Mouse (Mus musculus): ENCODE results near the gene Ugt1a8. TPM values are rescaled to one million over a fixed set of nuclear protein-coding genes. Genes with fewer than 3 reads are reported as not detected.

The Ugt1a8 gene
- polyA plus RNA-seq, 1 experiment from 2014 or later: not detected

DNA sequence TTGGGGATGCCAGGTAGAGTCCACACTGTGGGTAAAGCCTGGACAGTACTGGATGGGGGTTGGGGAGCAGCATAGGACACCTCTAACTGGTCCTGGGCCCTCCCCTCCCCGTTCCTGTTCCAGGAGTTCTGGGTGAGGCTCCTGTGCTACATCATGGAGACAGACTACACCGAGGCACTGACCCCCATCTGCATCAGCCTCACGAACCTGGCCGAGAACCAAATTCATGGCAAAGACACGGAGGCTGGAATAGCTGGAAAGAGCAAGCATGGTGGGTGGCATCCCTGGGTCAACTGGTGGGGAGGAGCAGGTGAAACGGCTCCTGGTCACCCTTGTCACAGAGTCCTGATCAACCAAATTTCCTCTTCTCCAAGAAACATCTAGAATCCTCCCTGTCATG lies 151.2 kb downstream of the Ugt1a8 start:
- no peak overlapping the region for H3K27ac ChIP-seq
- no peaks in the 10 kb centered on the region for H3K36me3 ChIP-seq
- no peak overlapping the region for H3K4me2 ChIP-seq (replicated peaks)
- peak; percentile 15; the same call in 1 of the 2 replicates for ATAC-seq (ENCODE audit: low FRiP score)
- 80% methylated on average over 6 of the region's 6 CpGs for WGBS
- H3K9me3 ChIP-seq (replicated peaks): peaks cover 93% of the 10 kb centered on the region
- H3K9ac ChIP-seq: no peak overlapping the region
- H3K27me3 ChIP-seq: no peaks in the 10 kb centered on the region
- no peak overlapping the region for H3K4me3 ChIP-seq
- no peaks in the 10 kb centered on the region for H3K4me1 ChIP-seq

DNA sequence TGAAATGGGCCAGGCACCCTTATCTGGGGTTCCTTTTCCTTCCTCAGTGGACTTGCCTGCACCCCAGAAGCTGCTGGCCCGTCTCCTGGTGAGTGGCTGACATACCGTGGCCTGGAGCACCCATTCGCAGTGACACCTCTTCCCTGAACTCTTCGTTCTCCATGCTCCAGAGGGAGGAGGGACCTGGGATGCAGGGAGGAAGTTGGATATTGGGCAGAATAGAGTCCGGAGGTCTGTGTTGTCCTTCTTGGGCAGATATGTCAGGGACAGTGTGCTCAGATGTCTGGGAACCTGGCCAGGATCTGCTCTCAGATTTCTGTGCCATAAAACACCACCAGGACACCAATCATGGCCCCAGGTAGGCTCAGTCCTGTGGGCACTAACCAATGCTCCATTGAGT lies 152.5 kb downstream of the Ugt1a8 start:
- no peaks in the 10 kb centered on the region for H3K4me1 ChIP-seq
- no peaks in the 10 kb centered on the region for H3K36me3 ChIP-seq
- H3K4me3 ChIP-seq: no peak overlapping the region
- peaks cover 92% of the 10 kb centered on the region for H3K9me3 ChIP-seq (replicated peaks)
- H3K27me3 ChIP-seq: no peaks in the 10 kb centered on the region
- no peak overlapping the region for H3K4me2 ChIP-seq (replicated peaks)
- no peak overlapping the region for H3K27ac ChIP-seq
- no peak overlapping the region for H3K9ac ChIP-seq
- ATAC-seq (ENCODE audit: low FRiP score): no peak
- 74% methylated on average over 5 of the region's 5 CpGs for WGBS

GRCm38 (mm10) chr1:88240579-88240978 lies 153.0 kb downstream of the Ugt1a8 start:
- H3K27ac ChIP-seq: no peak overlapping the region
- peak; percentile 13 for ATAC-seq (ENCODE audit: low FRiP score)
- no peak overlapping the region for H3K4me2 ChIP-seq (replicated peaks)
- peaks cover 92% of the 10 kb centered on the region for H3K9me3 ChIP-seq (replicated peaks)
- H3K4me1 ChIP-seq: no peaks in the 10 kb centered on the region
- no peaks in the 10 kb centered on the region for H3K36me3 ChIP-seq
- no peak overlapping the region for H3K4me3 ChIP-seq
- 76% methylated on average over 4 of the region's 4 CpGs for WGBS
- H3K9ac ChIP-seq: no peak overlapping the region
- no peaks in the 10 kb centered on the region for H3K27me3 ChIP-seq

- Histone ChIP-seq H3K4me1 (no peaks in the 10 kb centered on the region), H3K27me3 (no peaks in the 10 kb centered on the region), H3K36me3 (no peaks in the 10 kb centered on the region), H3K9me3 (replicated peaks) (peaks cover 94% of the 10 kb centered on the region), H3K4me2 (replicated peaks) (no peak overlapping the region), H3K27ac (no peak overlapping the region), H3K9ac (no peak overlapping the region), H3K4me3 (no peak overlapping the region)
- 67% methylated on average over 5 of the region's 5 CpGs for WGBS
- ATAC-seq (ENCODE audit: low FRiP score): no peak
These were observed 156.2 kb downstream of the Ugt1a8 start for GRCm38 (mm10) chr1:88243861-88244260.

- Histone ChIP-seq H3K36me3 (no peaks in the 10 kb centered on the region), H3K27ac (no peak overlapping the region), H3K4me3 (no peak overlapping the region), H3K27me3 (no peaks in the 10 kb centered on the region), H3K9me3 (replicated peaks) (peaks cover 94% of the 10 kb centered on the region), H3K4me1 (no peaks in the 10 kb centered on the region), H3K9ac (no peak overlapping the region), H3K4me2 (replicated peaks) (no peak overlapping the region)
- no peak for ATAC-seq (ENCODE audit: low FRiP score)
- 78% methylated on average over 6 of the region's 6 CpGs for WGBS
These were observed 158.3 kb downstream of the Ugt1a8 start for GRCm38 (mm10) chr1:88245881-88246280.

DNA sequence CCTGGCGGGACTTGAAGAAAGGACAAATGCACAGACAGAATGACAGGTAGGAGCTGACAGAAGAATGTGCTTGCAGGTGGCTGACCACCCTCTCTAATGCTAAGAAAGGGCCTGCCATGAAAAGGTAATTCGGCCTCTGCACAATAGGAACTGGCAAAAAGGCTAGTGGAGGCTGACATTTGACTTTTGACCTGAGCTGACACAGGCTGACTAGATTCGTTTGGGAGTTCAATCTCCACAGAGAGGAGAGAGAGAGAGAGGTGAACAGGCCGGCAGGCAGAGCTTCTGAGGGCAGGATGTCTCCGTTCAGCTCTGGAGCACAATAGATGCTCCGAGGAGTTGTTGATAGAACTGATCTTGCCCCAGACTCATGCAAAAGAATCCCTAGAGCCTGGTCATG lies 158.8 kb downstream of the Ugt1a8 start:
- Histone ChIP-seq H3K27ac (no peak overlapping the region), H3K9ac (no peak overlapping the region), H3K4me3 (no peak overlapping the region), H3K36me3 (no peaks in the 10 kb centered on the region), H3K9me3 (replicated peaks) (peaks cover 94% of the 10 kb centered on the region), H3K27me3 (no peaks in the 10 kb centered on the region), H3K4me1 (no peaks in the 10 kb centered on the region), H3K4me2 (replicated peaks) (no peak overlapping the region)
- WGBS: 44% methylated on average over 6 of the region's 6 CpGs
- ATAC-seq (ENCODE audit: low FRiP score): no peak

DNA sequence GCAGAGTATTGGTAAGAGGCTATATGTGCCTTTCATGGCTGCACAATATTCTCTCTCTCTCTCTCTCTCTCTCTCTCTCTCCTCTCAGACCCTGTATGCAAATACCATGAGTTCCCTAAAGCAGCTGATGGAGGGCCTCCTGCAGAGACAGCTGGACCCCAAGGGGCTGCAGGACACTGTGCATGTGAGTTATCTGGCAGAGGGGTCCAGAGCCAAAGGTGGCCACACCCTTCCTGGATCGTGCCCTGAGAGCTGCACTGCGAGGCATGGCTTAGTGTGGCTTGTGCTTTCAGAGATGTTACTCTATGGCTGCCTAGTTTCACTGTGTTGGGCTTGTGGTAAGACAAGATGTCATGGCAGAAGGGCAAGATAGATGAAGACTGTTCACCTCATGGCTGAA lies 160.0 kb downstream of the Ugt1a8 start:
- Histone ChIP-seq H3K4me1 (no peaks in the 10 kb centered on the region), H3K36me3 (no peaks in the 10 kb centered on the region), H3K27me3 (no peaks in the 10 kb centered on the region), H3K4me2 (replicated peaks) (no peak overlapping the region), H3K9ac (no peak overlapping the region), H3K4me3 (no peak overlapping the region), H3K9me3 (replicated peaks) (peaks cover 93% of the 10 kb centered on the region), H3K27ac (no peak overlapping the region)
- 48% methylated on average over 2 of the region's 2 CpGs for WGBS
- no peak for ATAC-seq (ENCODE audit: low FRiP score)

DNA sequence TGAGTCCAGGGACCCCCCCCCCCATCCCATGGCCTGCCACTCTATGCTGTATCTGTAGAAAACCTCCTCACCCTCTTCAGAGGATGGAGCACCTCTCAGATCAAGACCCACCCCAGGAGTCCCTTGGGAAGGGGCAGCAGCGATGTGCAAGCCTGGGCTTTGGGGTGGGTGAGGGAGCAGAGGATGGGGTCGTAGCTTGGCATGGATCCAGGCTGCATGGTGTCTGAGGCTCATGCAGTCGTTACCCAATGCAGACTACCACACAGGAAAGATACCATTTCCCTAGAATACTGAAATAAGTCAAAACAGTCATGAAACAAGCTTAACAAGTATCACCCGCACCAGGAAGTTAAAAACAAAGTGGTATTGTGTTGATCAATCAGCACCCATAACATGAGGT lies 161.0 kb downstream of the Ugt1a8 start:
- H3K4me1 ChIP-seq: no peaks in the 10 kb centered on the region
- no peaks in the 10 kb centered on the region for H3K27me3 ChIP-seq
- no peak overlapping the region for H3K4me3 ChIP-seq
- no peak overlapping the region for H3K9ac ChIP-seq
- no peak overlapping the region for H3K4me2 ChIP-seq (replicated peaks)
- no peak for ATAC-seq (ENCODE audit: low FRiP score)
- no peaks in the 10 kb centered on the region for H3K36me3 ChIP-seq
- 71% methylated on average over 4 of the region's 4 CpGs for WGBS
- peaks cover 92% of the 10 kb centered on the region for H3K9me3 ChIP-seq (replicated peaks)
- no peak overlapping the region for H3K27ac ChIP-seq

DNA sequence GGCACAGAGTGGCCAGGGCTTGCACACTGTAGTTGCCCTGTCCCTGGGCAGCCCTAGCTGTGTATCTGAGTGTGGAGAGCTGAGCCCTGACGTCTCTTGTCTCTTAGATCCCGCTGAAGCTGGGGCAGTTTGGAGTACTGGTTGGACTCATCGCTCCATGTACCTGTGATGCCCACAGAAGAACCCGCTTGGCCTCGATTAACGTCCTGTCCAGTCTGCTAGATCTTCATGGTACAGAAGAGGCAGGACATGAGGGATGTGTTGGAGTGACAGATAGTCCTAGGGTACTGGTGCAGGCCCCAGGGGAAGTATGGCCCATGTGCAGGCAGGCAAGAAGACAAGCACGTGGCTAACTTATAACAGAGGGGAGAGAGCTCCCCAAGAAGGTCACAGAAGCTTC lies 162.0 kb downstream of the Ugt1a8 start:
- ATAC-seq (ENCODE audit: low FRiP score): no peak
- WGBS: 77% methylated on average over 7 of the region's 7 CpGs

GRCm38 (mm10) chr1:88250023-88250422 lies 162.4 kb downstream of the Ugt1a8 start:
- no peak overlapping the region for H3K9ac ChIP-seq
- H3K9me3 ChIP-seq (replicated peaks): peaks cover 93% of the 10 kb centered on the region
- no peak overlapping the region for H3K27ac ChIP-seq
- no peaks in the 10 kb centered on the region for H3K36me3 ChIP-seq
- no peak overlapping the region for H3K4me3 ChIP-seq
- H3K4me2 ChIP-seq (replicated peaks): no peak overlapping the region
- no peaks in the 10 kb centered on the region for H3K4me1 ChIP-seq
- H3K27me3 ChIP-seq: no peaks in the 10 kb centered on the region
- WGBS: 81% methylated on average over 5 of the region's 5 CpGs
- no peak for ATAC-seq (ENCODE audit: low FRiP score)

More for the DNA sequence above, 162.0 kb downstream of the Ugt1a8 start:
- H3K4me3 ChIP-seq: no peak overlapping the region
- no peak overlapping the region for H3K4me2 ChIP-seq (replicated peaks)
- H3K9me3 ChIP-seq (replicated peaks): peaks cover 93% of the 10 kb centered on the region
- H3K36me3 ChIP-seq: no peaks in the 10 kb centered on the region
- H3K4me1 ChIP-seq: no peaks in the 10 kb centered on the region
- no peak overlapping the region for H3K27ac ChIP-seq
- no peak overlapping the region for H3K9ac ChIP-seq
- no peaks in the 10 kb centered on the region for H3K27me3 ChIP-seq

DNA sequence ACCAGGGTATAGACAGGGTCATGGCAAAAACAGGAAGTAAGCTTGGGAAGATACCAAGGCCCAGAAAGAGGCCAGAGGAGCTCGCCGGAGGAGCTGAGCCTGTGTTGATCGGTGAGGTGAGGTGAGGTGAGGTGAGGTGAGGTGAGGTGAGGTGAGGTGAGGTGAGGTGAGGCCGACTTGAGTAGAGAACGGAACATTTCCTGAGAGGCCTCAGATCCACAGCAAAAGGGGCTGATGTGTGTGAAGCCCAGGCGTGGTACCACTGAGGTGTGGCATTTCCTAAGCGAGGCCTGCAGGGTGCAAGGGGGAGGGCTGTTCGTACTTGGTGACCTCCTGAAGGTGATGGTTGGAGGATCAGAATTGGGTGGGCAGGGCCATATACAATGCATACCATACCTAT lies 165.5 kb downstream of the Ugt1a8 start:
- no peaks in the 10 kb centered on the region for H3K4me1 ChIP-seq
- peaks cover 93% of the 10 kb centered on the region for H3K9me3 ChIP-seq (replicated peaks)
- no peak for ATAC-seq (ENCODE audit: low FRiP score)
- no peaks in the 10 kb centered on the region for H3K27me3 ChIP-seq
- 72% methylated on average over 8 of the region's 8 CpGs for WGBS
- H3K9ac ChIP-seq: no peak overlapping the region
- H3K27ac ChIP-seq: no peak overlapping the region
- H3K36me3 ChIP-seq: no peaks in the 10 kb centered on the region
- H3K4me2 ChIP-seq (replicated peaks): no peak overlapping the region
- H3K4me3 ChIP-seq: no peak overlapping the region

- no peak overlapping the region for H3K4me3 ChIP-seq
- H3K4me2 ChIP-seq (replicated peaks): no peak overlapping the region
- no peaks in the 10 kb centered on the region for H3K4me1 ChIP-seq
- 74% methylated on average over 6 of the region's 6 CpGs for WGBS
- H3K9me3 ChIP-seq (replicated peaks): peaks cover 92% of the 10 kb centered on the region
- H3K9ac ChIP-seq: no peak overlapping the region
- no peak overlapping the region for H3K27ac ChIP-seq
- no peaks in the 10 kb centered on the region for H3K36me3 ChIP-seq
- ATAC-seq (ENCODE audit: low FRiP score): no peak
- no peaks in the 10 kb centered on the region for H3K27me3 ChIP-seq
These were observed 165.9 kb downstream of the Ugt1a8 start for GRCm38 (mm10) chr1:88253540-88253939.

GRCm38 (mm10) chr1:88254793-88255465 lies 167.3 kb downstream of the Ugt1a8 start:
- Histone ChIP-seq H3K4me3 (no peak overlapping the region), H3K27me3 (no peaks in the 10 kb centered on the region), H3K36me3 (peaks cover 7% of the 10 kb centered on the region), H3K9ac (no peak overlapping the region), H3K4me1 (no peaks in the 10 kb centered on the region), H3K9me3 (replicated peaks) (peaks cover 87% of the 10 kb centered on the region), H3K4me2 (replicated peaks) (no peak overlapping the region), H3K27ac (no peak overlapping the region)
- ATAC-seq (ENCODE audit: low FRiP score): peak; percentile 2; the same call in 1 of the 2 replicates
- WGBS: 86% methylated on average over 12 of the region's 12 CpGs

All from hindbrain, embryonic 12.5 days (tissue).